Mouse (Mus musculus): ENCODE measurements around the gene 4930402H24Rik.
A peak's percentile ranks its signal among the peaks of the same experiment; 100 is the strongest.

4930402H24Rik gene

DNA sequence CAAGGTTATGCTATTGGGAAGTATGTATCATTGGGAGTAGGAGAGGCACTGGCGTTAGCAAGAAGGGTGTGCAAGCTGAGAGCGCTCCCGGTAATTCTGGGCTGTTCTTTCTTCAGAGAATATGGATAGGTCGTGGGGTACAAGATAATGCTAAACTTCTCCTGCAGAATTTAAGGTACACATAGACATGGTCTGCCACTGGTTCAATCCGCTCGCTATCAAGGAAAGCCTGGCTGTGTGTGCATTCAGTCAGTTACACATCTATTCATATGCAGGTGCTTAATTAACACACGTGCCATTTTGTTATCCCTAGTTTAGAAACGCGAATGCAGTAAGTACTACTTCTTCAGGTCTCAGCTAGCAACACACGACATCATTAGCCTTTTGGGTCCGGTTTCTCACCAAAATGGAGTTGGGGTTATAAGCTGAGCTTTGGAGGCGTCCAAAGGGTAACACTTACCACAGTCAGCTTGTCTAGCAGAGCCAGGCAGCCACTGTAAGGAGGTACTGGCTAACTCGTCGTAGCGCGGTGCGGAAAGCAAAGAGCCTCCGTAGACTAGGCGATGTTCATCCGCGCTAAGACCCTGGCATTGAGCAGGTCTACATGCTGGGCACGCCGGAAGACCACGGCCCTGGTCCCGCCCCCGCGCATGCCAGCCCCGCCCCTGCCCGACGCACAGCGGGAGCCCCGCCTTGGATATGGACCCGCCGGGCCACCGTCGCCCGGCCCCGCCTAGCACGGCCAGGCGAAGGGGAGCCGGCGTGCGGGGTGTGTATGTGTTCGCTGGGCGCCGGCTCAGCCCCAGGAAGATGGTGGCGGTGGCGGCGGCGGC lies at the start of gene 4930402H24Rik, which contains the start of gene Atrn:
TSS of gene 4930402H24Rik (minus strand) at position 656 of the 833 bp plus-strand sequence.
TSS of gene Atrn (plus strand) at position 745 of the 833 bp plus-strand sequence.
- peak; percentile 84 for DNase-seq (ENCODE audit: low spot score)

DNA sequence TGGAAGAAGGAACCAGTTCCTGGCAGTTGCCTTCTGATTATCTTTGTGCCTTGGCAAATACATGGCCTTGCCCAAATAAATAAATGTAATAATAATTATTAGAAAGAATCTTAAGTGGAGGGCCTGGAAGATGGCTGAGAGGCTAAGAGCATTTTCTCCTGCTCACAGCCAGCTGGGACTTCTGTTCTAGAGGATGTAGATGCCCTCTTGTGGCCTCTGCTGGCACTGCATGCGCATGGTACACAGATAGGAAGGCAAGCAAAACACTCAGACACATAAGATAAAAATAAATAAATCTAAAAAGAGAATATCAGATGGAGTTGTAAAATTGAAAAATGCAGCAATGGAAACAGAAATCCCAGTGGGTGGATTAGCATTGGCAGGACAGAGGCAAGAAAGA lies 44.3 kb upstream of the 4930402H24Rik start:
- peak; percentile 92 for DNase-seq (ENCODE audit: low spot score)

DNA sequence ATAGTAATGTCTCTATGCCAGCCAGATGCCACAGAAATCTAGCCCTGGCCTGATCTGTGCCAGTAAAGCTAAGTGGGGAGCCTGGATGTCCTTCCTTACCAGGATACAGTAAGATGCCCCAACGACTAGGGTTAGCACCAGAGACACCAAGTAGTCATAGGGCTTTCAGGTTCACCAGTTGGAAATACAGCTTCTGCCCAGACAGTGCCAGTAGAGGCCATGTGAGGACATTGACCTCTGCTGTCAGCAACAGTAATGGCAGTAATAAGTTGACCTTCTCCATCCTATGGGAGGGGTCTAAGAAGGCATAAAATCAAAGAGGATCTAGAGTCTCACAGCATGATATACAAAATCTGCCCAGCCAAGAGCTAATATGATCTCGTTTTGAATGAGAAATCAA lies 43.6 kb upstream of the 4930402H24Rik start:
- peak; percentile 49 for DNase-seq (ENCODE audit: low spot score)

DNA sequence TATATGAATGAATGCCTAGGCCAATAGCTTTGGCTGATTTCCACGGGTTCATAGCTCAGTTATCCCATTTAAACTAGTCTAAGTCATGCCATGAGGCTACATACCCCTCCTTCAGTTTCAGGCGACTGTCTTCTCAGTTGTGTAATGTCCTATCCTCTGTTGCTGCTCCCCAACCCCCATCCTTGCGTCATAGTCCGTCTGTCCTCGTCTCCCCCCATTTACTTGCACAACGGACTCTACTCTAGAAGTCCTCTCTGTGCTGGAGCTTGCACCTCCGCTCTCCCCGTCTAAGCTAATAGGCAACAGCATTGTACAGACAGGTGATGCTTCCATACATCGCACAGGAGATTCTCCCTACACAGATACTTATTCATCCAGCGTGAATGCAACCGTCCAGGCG lies 26.7 kb upstream of the 4930402H24Rik start:
- DNase-seq (ENCODE audit: low spot score), result peak; percentile 69

DNA sequence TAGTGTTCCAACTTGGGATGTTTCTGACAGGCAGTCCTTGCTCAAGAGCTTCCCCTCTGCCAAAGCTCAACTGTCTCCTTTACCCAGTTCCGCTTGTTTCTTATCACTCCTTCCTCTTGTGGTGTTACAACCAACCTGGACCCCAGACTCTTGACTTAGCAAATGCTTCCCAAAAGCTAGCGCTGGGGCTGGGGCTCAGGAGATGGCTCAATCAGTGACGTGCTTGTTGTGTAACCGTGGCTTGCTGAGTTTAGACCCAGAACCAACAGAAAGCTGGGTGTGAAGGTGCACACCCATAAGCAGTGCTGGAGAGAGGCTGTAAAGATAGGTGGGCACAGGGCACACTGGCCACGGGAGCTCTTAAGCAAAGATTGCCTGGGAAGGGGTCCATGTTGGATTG lies 23.8 kb upstream of the 4930402H24Rik start:
- DNase-seq (ENCODE audit: low spot score), result peak; percentile 50

DNA sequence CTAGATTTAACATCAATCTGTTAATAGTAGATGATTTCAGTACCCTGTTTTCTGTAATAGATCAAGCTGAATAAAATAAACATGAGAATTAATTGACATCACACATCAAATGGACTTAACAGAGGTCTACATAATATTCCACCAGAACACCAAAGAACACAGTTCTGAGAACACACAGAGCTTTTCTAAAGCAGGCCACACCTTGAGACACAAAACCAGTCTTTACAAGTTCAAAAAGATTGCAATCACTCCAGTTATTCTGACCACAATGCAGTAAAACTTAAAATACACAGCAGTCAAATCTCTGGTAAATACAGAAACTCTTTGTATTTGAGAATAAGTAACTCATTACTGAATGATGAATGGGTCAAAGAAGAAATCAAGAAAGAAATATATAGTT lies 22.3 kb upstream of the 4930402H24Rik start:
- DNase-seq (ENCODE audit: low spot score), result no peak

DNA sequence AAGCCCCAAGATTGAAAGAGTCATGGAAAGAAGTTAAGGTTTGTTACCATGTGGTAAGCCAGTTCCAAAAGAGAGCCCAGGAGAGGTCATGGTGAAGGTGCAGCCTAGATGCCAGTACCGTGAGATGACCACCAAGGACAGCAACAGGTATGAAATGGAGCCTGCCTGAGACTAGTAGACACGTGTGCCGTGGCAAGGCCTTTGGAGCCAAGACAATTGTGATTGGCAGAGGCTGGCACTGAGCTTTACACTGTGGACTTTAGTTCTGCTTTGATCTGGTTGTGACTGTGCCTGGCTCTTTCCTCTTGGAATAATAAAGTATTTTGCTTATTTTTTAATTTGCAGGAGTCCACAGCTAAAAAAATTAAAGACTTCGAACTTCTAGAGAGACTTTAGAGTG lies 21.8 kb upstream of the 4930402H24Rik start:
- DNase-seq (ENCODE audit: low spot score), result no peak

DNA sequence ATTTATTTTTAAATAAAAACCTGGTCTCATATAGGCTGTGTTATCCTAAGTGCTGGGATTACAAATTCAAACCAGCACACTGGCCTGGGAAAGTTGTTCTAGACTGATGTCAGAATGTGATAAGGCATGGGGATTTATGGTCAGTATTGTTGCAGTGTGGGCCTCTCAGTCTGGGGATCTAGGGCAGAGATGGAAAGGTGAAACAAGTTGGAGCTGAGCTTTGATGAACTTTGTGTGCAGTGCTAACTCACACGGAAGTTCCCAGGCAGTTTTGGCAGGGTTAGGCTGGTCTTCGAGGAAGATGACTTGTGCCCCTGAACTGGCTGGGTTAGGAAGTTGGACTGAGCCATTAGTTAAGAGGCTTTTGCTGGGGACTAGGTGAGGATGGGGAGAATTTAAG lies 18.7 kb upstream of the 4930402H24Rik start:
- peak; percentile 82 for DNase-seq (ENCODE audit: low spot score)

DNA sequence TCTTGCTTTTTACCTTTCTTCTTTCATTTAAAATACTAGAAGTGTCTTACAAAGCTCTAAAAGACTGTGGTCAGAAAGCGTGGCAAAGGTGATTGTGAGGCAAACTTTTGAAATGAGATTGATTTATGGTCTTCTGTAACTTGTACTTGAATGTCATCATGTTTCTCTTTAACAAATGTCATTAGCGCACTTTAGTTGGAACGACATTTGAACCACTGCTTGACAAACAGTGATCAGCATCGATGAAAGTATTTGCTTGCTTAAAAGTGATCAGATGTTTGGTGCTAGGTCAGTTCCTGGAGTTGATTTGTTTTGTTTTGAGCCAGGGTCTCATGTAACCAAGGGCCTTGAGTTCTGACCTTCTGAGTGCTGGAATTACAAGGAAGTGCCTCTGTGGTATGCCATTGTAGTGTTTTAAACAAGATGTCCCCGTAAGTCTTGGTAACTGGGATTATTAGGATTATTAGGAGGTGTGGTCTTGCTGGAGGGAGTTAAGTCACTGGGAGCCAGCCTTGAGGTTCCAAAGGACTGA lies 12.9 kb upstream of the 4930402H24Rik start:
- DNase-seq (ENCODE audit: low spot score), result peak; percentile 61

DNA sequence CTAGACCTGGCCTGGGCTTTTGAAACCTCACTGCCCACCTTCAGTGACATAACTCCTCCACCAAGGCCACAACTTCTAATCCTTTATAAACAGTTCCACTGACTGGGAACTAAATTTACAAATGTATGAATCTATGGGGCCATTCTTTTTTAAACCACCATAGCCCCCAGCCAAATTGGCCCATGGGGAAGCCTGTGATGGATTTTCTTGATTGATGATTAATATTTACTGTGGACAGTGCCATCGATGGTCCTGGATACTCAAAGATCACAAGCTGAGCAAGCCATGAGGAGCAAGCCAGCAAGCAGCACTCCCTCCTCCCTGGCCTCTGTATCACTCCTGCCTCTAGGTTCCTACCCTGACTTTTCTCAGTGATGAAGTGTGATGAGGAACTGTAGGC lies 11.5 kb upstream of the 4930402H24Rik start:
- DNase-seq (ENCODE audit: low spot score), result no peak

DNA sequence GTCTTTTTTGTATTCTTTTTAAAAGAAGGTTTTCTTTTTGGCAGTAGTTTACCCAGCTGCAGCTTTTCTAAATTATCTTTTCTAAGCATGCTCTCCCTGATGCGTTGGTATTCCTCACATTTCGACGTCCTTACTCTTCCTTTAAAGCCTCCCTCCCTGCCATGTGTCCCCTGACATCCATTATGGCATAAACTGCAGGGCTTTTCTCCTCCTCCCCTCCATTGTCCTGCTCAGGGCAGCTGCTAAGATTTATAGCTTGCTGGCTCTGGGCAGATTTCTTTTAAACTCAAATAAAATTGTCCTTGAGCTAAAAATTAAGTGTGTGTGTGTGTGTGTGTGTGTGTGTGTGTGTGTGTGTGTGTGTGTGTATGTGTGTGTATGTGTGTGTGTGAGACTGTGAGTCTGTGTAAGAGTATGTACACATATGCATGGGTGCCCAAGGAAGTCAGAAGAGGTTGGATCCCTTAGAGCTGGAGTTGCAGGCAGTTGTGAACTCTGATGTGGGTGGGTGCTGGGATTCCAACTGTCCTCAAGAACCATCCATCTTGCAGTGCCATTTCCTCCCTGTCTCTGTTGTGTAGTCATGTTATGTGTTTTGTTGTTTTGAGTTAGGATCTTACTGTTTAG lies 10.4 kb upstream of the 4930402H24Rik start:
- peak; percentile 33 for DNase-seq (ENCODE audit: low spot score)

DNA sequence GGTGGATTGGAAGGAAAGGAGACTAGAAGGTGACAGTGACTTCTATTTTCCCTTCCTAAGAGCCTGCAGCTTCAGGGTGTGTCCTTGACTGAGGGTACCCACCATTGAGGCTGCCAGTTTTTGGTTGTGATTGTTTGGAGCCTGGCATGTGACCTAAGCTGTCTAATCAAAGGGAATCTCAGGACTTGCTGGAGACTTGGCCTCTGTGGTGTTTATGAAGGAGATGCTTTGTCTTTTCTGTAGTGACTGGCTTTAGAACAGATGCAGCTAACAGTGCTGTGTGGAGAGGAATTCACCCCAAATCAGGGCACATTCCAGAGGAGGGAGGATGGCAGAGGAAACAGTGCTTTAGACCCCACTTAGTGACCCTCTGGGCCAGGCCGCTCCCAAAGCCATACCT lies 8.7 kb upstream of the 4930402H24Rik start:
- DNase-seq (ENCODE audit: low spot score), result no peak

DNA sequence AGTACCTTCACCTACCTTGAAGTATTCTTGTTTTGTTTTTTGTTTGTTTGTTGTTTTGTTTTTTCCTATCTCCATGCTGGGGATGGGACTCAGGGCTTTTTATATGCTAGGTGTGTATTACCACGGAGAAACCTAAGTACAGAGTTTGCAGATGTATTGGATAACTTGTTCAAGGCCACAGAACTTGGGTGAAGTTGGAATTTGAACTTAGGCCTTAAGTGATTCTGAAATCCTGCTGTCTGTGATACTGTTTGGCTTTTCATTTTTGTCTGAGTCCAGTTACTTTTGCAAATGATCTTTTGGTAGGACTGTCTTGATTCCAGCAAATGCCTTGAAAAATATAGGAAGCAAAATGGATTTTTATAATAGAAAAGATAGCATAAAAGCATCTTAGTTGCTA lies 5.5 kb upstream of the 4930402H24Rik start:
- DNase-seq (ENCODE audit: low spot score), result no peak

DNA sequence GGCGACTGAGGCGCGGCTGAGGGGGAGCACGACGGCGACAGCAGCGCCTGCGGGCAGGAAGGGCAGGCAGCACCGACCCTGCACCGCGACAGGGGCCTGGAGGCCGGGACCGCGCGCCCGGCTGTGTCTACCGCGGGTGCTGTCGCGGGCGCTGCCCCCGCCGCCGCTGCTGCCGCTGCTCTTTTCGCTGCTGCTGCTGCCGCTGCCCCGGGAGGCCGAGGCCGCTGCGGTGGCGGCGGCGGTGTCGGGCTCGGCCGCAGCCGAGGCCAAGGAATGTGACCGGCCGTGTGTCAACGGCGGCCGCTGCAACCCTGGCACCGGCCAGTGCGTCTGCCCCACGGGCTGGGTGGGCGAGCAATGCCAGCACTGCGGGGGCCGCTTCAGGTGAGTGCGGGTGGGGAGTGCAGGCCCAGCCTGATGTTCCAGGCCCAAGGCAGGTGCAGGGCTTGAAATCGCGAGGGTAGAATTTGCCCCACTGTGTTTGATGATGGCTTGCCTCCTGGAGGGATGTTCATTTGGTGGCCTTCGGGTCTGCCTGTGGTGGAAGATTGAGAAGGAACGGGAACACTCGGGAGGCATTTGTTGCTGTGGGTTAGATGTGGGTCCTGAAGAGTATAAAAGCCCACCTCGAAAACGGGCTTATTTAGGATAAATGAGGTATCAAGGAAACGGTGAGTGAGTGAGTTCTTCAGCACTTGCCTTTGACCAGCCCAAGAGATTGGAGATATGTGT lies 544 bp upstream of the 4930402H24Rik start:
- no peak for DNase-seq (ENCODE audit: low spot score)

DNA sequence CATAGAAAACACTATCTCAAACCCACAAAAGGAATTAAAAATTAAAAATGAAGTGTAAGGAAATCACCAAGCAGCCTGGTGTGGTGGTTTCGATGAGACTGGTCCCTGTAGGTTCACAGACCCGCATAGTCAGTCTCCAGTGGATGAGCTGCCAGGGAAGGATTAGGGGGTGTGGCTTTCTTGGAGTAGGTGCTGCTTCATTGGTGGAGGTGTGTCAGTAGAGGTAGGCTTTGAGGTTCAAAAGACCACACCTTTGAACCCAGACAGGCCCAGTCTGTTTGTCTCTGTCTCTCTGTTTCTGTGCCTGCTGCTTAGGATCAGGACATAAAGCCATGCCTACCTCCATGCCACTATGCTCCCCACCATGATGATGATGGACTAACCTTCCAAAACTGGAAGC lies 7.4 kb downstream of the 4930402H24Rik start:
- no peak for DNase-seq (ENCODE audit: low spot score)

DNA sequence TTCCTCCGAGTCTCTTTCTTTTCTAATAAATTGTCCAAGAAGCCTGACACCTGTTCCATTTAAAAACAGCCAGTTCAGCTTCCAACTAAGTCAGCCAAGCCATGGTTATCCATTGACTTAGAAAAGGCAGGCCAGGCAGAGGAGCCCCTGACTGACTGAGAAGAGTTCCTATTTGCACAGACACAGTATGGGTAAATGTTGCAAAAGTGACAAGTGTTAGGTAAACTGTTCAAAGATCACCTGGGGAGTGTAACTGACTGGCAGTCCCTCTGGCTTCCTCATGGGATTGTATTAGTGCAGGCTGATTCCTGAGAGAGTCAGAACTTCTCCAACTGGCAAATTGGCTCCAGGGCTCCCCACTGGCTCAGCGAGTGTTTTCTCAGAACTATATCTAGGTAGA lies 8.3 kb downstream of the 4930402H24Rik start:
- DNase-seq (ENCODE audit: low spot score), result no peak

DNA sequence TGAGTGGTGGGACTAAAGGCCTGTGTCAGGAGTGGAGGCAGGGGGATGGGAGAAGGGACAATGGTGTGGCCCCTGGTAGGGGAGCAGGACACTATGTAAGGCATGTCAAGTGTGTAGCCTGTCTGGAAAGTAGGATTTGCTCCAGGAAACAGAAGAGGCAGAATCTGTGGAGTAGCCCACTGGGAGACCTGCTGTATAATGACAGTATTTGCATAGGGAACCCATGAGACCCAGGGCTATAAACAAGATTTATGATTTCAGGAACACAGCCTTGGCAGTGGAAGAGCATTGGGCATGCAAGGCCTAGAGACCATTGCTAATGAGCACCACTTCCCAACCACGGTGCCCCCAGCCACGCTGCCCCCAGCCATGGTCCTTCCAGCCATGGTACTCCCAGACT lies 9.3 kb downstream of the 4930402H24Rik start:
- DNase-seq (ENCODE audit: low spot score), result no peak

DNA sequence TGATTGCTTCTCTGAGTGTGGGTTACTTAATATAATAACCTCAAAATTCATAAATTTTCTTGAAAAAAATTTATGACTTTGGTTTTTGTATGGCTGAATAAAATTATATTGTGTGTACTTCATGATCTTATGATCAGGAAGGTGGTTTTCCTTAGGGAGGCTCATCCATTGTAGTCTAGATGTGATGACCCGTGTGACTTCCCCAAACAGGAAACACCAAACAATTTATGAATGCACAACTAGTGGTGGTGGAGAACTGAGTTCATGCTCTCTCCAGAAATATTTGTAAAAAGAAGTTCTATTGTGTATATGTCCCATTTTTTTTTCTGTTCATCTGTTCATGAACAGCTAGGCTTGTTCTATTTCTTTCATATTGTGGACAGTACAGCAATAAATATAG lies 18.8 kb downstream of the 4930402H24Rik start:
- no peak for DNase-seq (ENCODE audit: low spot score)

DNA sequence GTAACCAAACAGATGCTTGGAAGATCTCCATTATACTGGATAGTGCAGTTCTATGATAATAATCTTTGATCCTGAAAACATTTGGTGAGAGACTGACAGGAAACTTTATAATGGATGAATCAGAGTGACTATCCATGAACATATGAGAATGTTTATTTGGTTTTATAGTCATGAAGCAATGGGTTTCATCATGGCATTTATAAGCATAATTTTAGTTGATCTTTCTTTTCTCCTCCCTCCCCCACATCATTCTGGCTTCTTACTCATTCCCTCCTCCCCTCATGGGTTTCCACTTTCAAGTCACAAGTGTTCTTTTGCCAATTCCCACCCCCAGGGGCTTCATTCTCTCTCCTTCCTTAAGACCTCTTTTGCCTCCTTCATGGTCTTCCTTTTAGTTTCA lies 19.2 kb downstream of the 4930402H24Rik start:
- no peak for DNase-seq (ENCODE audit: low spot score)

DNA sequence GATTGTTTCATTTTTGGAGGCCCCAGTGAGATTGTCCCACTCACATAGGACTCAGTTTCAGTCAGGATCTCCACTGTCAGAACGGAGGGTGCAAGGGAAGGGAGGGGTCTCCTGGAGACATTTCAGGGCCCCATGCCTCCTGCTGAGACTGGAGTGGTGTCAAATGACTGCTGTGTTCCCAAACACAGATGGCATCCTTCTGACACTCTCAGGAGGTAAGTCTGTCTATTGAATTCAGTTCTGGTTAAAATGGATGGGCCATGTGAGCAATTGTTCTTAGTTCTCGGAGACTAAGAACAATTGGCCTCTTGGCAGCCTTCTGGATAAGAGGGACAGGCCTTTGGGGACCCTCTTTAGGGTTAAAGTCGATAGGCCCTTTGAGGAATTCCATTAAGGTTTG lies 28.8 kb downstream of the 4930402H24Rik start:
- no peak for DNase-seq (ENCODE audit: low spot score)

DNA sequence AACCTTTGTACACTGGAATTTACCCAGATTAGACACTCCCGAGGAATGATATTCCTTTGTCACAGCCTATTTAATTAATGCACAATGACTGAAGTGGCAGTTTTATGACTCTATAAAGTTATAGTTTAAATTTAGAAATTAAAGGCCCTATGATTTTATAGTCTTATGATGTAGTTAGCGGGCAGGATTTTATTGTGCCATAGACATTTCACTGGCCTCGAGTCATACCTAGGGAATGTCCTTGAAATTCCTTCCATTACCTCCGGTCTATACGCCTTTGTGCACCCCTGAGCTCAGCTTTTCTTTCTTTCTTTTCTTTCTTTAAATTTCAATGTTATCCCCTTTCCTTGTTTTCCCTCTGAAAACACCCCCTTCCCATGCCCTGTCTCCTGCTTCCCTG lies 35.3 kb downstream of the 4930402H24Rik start:
- no peak for DNase-seq (ENCODE audit: low spot score)

DNA sequence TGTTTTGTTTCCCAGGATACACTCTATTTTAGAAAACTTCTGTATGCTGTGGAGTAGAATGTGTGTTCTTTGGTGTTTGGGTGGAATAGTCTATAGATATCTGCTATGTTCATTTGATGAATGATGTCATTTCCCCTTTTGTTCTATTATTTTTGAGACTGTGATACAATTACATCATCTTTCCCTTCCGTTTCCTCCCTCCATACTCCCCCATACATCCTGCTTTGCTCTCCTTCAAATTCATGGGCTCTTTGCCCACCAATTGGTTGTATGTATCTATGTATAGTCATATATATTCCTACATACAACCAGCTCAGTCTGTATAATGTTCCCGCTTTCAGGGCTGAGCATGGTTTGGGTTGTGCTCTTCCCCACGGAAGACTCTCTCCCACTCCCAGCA lies 44.1 kb downstream of the 4930402H24Rik start:
- DNase-seq (ENCODE audit: low spot score), result no peak

DNA sequence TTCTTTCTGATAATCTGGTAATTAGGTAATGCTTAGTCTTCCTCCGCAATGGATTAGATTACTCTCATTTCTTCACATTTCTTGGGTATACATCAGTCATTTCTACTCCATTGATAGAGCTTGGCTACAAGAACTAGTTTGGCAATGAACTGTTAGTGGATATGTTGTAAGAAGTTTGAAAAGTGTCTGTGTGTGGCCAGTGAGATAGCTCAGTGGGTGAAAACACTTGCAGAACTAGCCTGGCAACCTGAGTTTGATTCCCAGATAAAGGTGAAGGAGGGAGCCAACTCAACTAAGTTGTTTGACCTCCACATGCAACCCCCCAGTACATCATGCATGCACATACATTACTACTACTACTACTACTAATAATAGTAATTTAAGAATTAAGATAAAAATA lies 53.2 kb downstream of the 4930402H24Rik start:
- no peak for DNase-seq (ENCODE audit: low spot score)
